In the genomic region with DNA sequence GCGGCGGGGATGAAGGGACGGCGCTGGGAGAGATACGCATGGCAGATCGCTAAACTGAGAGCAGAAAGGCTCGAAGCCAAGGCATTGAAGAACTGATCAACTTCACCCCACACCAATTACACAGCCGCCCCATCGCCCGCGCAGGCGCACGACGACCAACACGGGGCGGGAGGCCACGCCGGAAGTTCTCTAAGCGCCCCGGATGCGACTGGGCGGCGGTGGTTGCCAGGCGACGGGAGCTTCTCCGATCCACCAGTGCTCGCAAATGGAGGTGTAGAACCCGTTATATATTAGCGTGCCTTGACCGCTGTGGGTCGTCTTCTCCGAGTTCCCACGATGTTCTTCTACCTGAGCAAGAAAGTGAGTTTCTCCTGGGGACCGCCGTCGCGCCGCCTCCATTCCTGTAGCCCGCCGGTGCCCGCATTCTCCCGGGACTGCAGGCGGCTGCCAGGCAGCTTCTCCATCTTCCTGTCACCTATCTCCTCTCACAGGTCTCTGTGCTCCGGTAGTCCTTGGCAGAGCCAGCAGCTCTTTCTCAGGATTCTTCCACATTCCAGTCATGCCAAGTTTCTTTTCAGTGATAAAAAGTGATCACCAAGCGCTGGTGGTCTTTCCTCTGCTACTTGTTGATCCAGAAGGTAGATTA, we compare ENCODE assay signal across 8 mouse cellular contexts. TPM values are rescaled to one million over a fixed set of nuclear protein-coding genes. Genes with fewer than 3 reads are reported as not detected.
DNase-seq lines count a peak whose midpoint lies in the region; ATAC-seq and TF ChIP-seq lines count a peak whose summit lies in the region.

Gene Wdr35 (plus strand): TSS at position 73 of the 646 bp plus-strand sequence.

- intact Hi-C loops in heart, postnatal 10 days (cut with DNase I) = loop anchor here (5.0 kb wide), 1 partner anchor 52 kb away; the partner anchor contains the start of gene Laptm4a

- peaks cover 11% of the 10 kb centered on the region for H3K4me1 ChIP-seq in forebrain, embryonic 13.5 days
- no peaks in the 10 kb centered on the region for H3K4me1 ChIP-seq in liver, embryonic 16.5 days (ENCODE audit: control insufficient read depth, low read depth, low read length)
- peaks cover 7% of the 10 kb centered on the region for H3K4me1 ChIP-seq in neural tube, embryonic 12.5 days
- no peaks in the 10 kb centered on the region for H3K4me1 ChIP-seq in stomach, postnatal 0 days (replicated peaks; ENCODE audit: control insufficient read depth, insufficient read depth)

- ATAC-seq in forebrain, embryonic 13.5 days = peak; percentile 99
- peak; percentile 76 for ATAC-seq in liver, embryonic 16.5 days (ENCODE audit: low read depth)
- ATAC-seq in neural tube, embryonic 12.5 days (ENCODE audit: low FRiP score, low read depth) = peak; percentile 96
- ATAC-seq in stomach, postnatal 0 days (ENCODE audit: low FRiP score, low TSS enrichment) = peak; percentile 93

- no peak for TF ChIP-seq CTCF in stomach, postnatal 0 days (IDR thresholded peaks at IDR 0.05; ENCODE audit: low read depth)

- WGBS in forebrain, embryonic 13.5 days = under 1% methylated on average over 45 of the region's 45 CpGs
- WGBS in large intestine, adult 2 months = under 1% methylated on average over 45 of the region's 45 CpGs
- WGBS in liver, embryonic 16.5 days (ENCODE audit: insufficient replicate concordance) = 1% methylated on average over 45 of the region's 45 CpGs
- WGBS in neural tube, embryonic 12.5 days = under 1% methylated on average over 45 of the region's 45 CpGs
- 1% methylated on average over 45 of the region's 45 CpGs for WGBS in stomach, postnatal 0 days

- H3K9ac ChIP-seq in forebrain, embryonic 13.5 days = peak within 1 kb of the TSS; percentile 77
- H3K9ac ChIP-seq in liver, embryonic 16.5 days (ENCODE audit: low read depth, low read length) = peak within 1 kb of the TSS; percentile 29; the same call in 1 of the 2 replicates
- H3K9ac ChIP-seq in neural tube, embryonic 12.5 days = peak within 1 kb of the TSS; percentile 56
- H3K9ac ChIP-seq in stomach, postnatal 0 days (ENCODE audit: low read length) = peak within 1 kb of the TSS; percentile 67

- H3K4me3 ChIP-seq in forebrain, embryonic 13.5 days = peak within 1 kb of the TSS; percentile 73
- H3K4me3 ChIP-seq in liver, embryonic 16.5 days (ENCODE audit: low read depth, low read length) = peak within 1 kb of the TSS; percentile 66
- H3K4me3 ChIP-seq in neural tube, embryonic 12.5 days = peak within 1 kb of the TSS; percentile 62
- peak within 1 kb of the TSS; percentile 71 for H3K4me3 ChIP-seq in stomach, postnatal 0 days (ENCODE audit: low read depth, low read length)

- no peaks in the 10 kb centered on the region for H3K27me3 ChIP-seq in forebrain, embryonic 13.5 days
- peaks cover 11% of the 10 kb centered on the region for H3K27me3 ChIP-seq in liver, embryonic 16.5 days (ENCODE audit: control insufficient read depth, insufficient read depth, low read depth, low read length)
- H3K27me3 ChIP-seq in neural tube, embryonic 12.5 days (replicated peaks) = no peaks in the 10 kb centered on the region
- H3K27me3 ChIP-seq in stomach, postnatal 0 days (ENCODE audit: control insufficient read depth, insufficient read depth, low read length) = no peaks in the 10 kb centered on the region

- TF ChIP-seq EP300 in stomach, postnatal 0 days (optimal IDR thresholded peaks at IDR 0.05) = no peak

- no peaks in the 10 kb centered on the region for H3K9me3 ChIP-seq in forebrain, embryonic 13.5 days (replicated peaks)
- no peaks in the 10 kb centered on the region for H3K9me3 ChIP-seq in liver, embryonic 16.5 days (replicated peaks; ENCODE audit: control insufficient read depth, low read length)
- H3K9me3 ChIP-seq in neural tube, embryonic 12.5 days = no peaks in the 10 kb centered on the region
- no peaks in the 10 kb centered on the region for H3K9me3 ChIP-seq in stomach, postnatal 0 days (ENCODE audit: control insufficient read depth, low read length)

- H3K36me3 ChIP-seq in forebrain, embryonic 13.5 days (ENCODE audit: poor library complexity, severe bottlenecking) = peaks cover 5% of the 10 kb centered on the region
- H3K36me3 ChIP-seq in liver, embryonic 16.5 days (ENCODE audit: control insufficient read depth, insufficient read depth) = no peaks in the 10 kb centered on the region
- peaks cover 5% of the 10 kb centered on the region; the same call in 1 of the 2 replicates for H3K36me3 ChIP-seq in neural tube, embryonic 12.5 days
- H3K36me3 ChIP-seq in stomach, postnatal 0 days (ENCODE audit: control insufficient read depth, insufficient read depth, low read length) = no peaks in the 10 kb centered on the region

- peak within 1 kb of the TSS; percentile 33; the same call in 1 of the 2 replicates for H3K27ac ChIP-seq in forebrain, embryonic 13.5 days
- no peak within 1 kb of the TSS for H3K27ac ChIP-seq in liver, embryonic 16.5 days (ENCODE audit: low read length)
- H3K27ac ChIP-seq in neural tube, embryonic 12.5 days = no peak within 1 kb of the TSS
- peak within 1 kb of the TSS; percentile 40; the same call in 1 of the 2 replicates for H3K27ac ChIP-seq in stomach, postnatal 0 days (replicated peaks)

- peak within 1 kb of the TSS; percentile 84 for H3K4me2 ChIP-seq in forebrain, embryonic 13.5 days
- H3K4me2 ChIP-seq in liver, embryonic 16.5 days (ENCODE audit: low read depth, low read length) = peak within 1 kb of the TSS; percentile 73
- H3K4me2 ChIP-seq in neural tube, embryonic 12.5 days (replicated peaks) = peak within 1 kb of the TSS; percentile 82
- peak within 1 kb of the TSS; percentile 81 for H3K4me2 ChIP-seq in stomach, postnatal 0 days (replicated peaks; ENCODE audit: low read depth)

- peak; percentile 83 for DNase-seq in ES-CJ7 (ENCODE audit: low read depth, low spot score)
- DNase-seq in cerebellum, adult 11 months = peak; percentile 89
- peak; percentile 91 to 92 for DNase-seq in heart, postnatal 10 days
- peak; percentile 39 for DNase-seq in large intestine, adult 2 months (ENCODE audit: low read depth, low spot score)
- DNase-seq in stomach, postnatal 0 days (ENCODE audit: low spot score) = peak; percentile 90

RNA-seq across cellular contexts. Expression of gene Wdr35, which starts in this region (rescaled TPM):
- 21.3 and 27.1 TPM in 2 replicates for polyA plus RNA-seq in forebrain, embryonic 13.5 days (2015; fragmentation: Nextera tagmentation; extraction: Ambion mirVana)
- total RNA-seq in heart, postnatal 10 days (2021) = 10 to 100 TPM; 13.0 to 14.1 TPM
- 0.61 and 0.64 TPM in 2 replicates for polyA plus RNA-seq in large intestine, adult 2 months (2012; rRNA removed)
- polyA plus RNA-seq in liver, embryonic 16.5 days (2015; fragmentation: Nextera tagmentation; extraction: Ambion mirVana) = 0.79 and 1.1 TPM in 2 replicates
- 20.2 and 20.6 TPM in 2 replicates for polyA plus RNA-seq in neural tube, embryonic 12.5 days (2016; fragmentation: Nextera tagmentation; extraction: Ambion mirVana)
- polyA plus RNA-seq in stomach, postnatal 0 days (2015; fragmentation: Nextera tagmentation; extraction: Ambion mirVana) = 3.9 and 4.8 TPM in 2 replicates

Comparison
In these comparisons a context has a peak if more than half of its experiments do, and no peak if none do; other contexts are left out.
1. Peak in DNase-seq in large intestine, adult 2 months; RNA of the gene not detected or under 1 TPM.
2. DNase-seq: peak in every context shown above with its lines; median percentile 92 in heart, postnatal 10 days; 90 in stomach, postnatal 0 days; 89 in cerebellum, adult 11 months; 83 in ES-CJ7; 39 in large intestine, adult 2 months.
3. H3K27ac ChIP-seq: peak in forebrain, embryonic 13.5 days (single experiment) and stomach, postnatal 0 days (single experiment); none in liver, embryonic 16.5 days (single experiment) and neural tube, embryonic 12.5 days (single experiment).
4. Peak in every context shown above with its lines, with median percentiles within 50 percentile points of each other: ATAC-seq, H3K4me2 ChIP-seq, H3K4me3 ChIP-seq and H3K9ac ChIP-seq.